Mouse (Mus musculus) limb, embryonic 11.5 days (tissue): Measurements from ENCODE around the gene Rab22a. TPM values are rescaled to one million over a fixed set of nuclear protein-coding genes. Genes with fewer than 3 reads are reported as not detected.

Source experiments
- ATAC-seq: fragments of 200-750 bp; cut with Nextera tagmentation; 2 replicates; pipeline ENCODE4 v1.8.0; 2017; ENCODE audit warnings: low read depth; ENCODE audit not compliant: insufficient number of reproducible peaks, low FRiP score, low TSS enrichment
- DNase-seq: peaks from one replicate; pipeline ENCODE4 v3.0.0-alpha.2; 2015; ENCODE audit warnings: low spot score
- H3K27ac ChIP-seq: fragments of 300-500 bp; sonication (generic); replicated peaks from 2 replicates; pipeline ENCODE4 v1.5.1; 2014; ENCODE audit warnings: low read depth, mild to moderate bottlenecking, low read length
- H3K27me3 ChIP-seq: fragments of 300-500 bp; sonication (generic); 2 replicates; pipeline ENCODE4 v1.6.1; 2014; ENCODE audit warnings: mild to moderate bottlenecking, low read length, mixed read lengths; ENCODE audit not compliant: control insufficient read depth, insufficient read depth
- H3K36me3 ChIP-seq: fragments of 300-500 bp; sonication (generic); 2 replicates; pipeline ENCODE4 v1.6.1; 2014; ENCODE audit warnings: mild to moderate bottlenecking, low read length, moderate library complexity, mixed read lengths; ENCODE audit not compliant: control insufficient read depth, insufficient read depth
- H3K4me1 ChIP-seq: fragments of 300-500 bp; sonication (generic); 2 replicates; pipeline ENCODE4 v1.6.1; 2014; ENCODE audit warnings: low read length, mixed read lengths; ENCODE audit not compliant: control insufficient read depth, insufficient read depth
- H3K4me2 ChIP-seq: fragments of 300-500 bp; sonication (generic); 2 replicates; pipeline ENCODE4 v1.6.1; 2014; ENCODE audit warnings: low read depth, mild to moderate bottlenecking, moderate library complexity; ENCODE audit not compliant: severe bottlenecking
- H3K4me3 ChIP-seq: fragments of 300-500 bp; sonication (generic); 2 replicates; pipeline ENCODE4 v1.5.1; 2014; ENCODE audit warnings: low read depth, low read length
- H3K9ac ChIP-seq: fragments of 300-500 bp; sonication (generic); 2 replicates; pipeline ENCODE4 v1.6.1; 2014; ENCODE audit warnings: mild to moderate bottlenecking, low read length
- H3K9me3 ChIP-seq: fragments of 300-500 bp; sonication (generic); 2 replicates; pipeline ENCODE4 v1.6.1; 2016; ENCODE audit warnings: low read length; ENCODE audit not compliant: control insufficient read depth
- WGBS: fragments of 180-500 bp; shearing (Covaris S2); extraction: QIAGEN DNeasy Blood & Tissue Kit; methylation state at CpG from one replicate; pipeline ENCODE4 v1.1.7; 2014; 5-methylcytosine and 5-hydroxymethylcytosine counted together
- polyA plus RNA-seq: library from polyadenylated mRNA; unstranded; fragments of >200 nt; fragmentation: Nextera tagmentation; extraction: Ambion mirVana; gene quantifications from 2 replicates; pipeline ENCODE4 v1.2.1, GENCODE M21; 2014

Gene Rab22a
- polyA plus RNA-seq, 1 experiment from 2014 or later = 31.9 TPM

DNA sequence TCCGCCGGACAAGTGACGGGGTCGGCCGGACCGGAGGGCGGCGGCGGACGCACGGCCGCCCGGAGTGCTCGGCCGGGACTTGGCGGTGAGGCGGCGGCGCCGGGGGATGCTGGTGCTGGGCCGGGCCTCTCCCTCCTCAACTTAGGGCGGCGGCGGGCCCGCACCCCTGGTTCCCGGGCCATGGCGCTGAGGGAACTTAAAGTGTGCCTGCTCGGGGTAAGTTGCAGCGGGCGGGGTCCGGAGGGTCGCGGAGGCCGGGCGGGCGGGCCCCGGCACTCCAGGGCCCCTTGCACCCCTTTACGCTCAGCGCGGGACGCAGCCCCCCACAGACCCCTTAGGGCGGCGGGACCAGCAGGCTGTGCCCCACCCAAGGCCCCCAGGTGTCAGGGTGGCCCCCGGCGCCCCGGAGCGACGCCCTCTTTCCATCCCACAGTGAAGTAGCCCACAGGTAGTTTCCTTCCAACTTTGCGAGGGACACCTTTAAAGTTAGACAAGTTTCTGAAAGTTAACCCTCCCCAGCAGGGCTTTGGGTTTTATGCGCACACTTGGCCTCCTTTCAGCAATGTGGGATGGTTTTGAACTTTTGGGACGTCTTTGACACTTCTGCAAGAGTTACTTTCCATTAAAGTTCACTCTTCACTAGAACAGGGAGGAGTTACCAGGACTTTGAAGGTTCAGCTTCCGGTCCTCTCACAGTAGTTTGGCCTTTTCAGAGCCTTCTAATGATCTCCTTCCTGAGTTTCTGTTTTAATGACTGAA is 545 bp downstream of the Rab22a start:
- Histone ChIP-seq H3K9me3 (no peaks in the 10 kb centered on the region), H3K4me3 (peak overlapping the region; percentile 98), H3K4me1 (0 out of 2 replicates have a peak, but pooled peaks cover 3% of the 10 kb centered on the region), H3K4me2 (peak overlapping the region; percentile 48), H3K27me3 (no peaks in the 10 kb centered on the region), H3K9ac (peak overlapping the region; percentile 96), H3K36me3 (peaks cover under 1% of the 10 kb centered on the region; the same call in 1 of the 2 replicates), H3K27ac (no peak overlapping the region; the same call in 1 of the 2 replicates)
- 1% methylated on average over 38 of the region's 52 CpGs for WGBS
- no peak for DNase-seq
- peak; percentile 54 for ATAC-seq

DNA sequence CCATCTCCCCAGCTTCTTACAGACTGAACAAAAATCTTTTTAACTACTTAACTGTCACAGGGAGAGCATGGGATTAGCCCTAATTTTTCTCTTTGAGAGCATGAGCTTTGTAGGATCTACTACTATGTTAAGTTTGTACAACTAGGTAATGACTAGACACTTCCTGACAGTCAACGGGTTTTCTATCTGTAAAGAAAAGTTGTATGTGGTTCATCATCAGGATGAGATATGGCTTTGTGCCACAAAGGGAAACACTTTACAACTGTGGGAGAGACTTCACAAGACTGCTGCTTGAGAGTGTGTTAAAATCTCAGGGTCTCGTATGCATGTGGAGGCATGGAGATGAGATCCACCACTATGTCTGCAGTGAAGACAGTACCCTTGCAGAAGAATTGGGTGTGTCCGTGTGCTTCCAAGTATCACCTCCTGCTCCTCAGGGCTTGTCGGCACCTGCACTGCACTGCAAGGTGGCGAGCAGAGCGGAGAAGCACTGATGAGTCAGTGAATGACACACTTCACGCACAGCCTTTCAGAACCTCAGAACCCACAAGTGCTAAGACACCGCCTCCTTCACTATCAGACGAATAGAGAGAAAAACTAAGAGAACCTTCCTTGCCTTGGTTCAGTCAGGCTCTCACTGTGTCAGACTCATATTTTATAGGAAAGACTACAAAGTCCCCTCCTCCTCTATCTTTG is 2.8 kb downstream of the Rab22a start:
- Histone ChIP-seq H3K4me2 (no peak overlapping the region), H3K9ac (no peak overlapping the region), H3K27me3 (no peaks in the 10 kb centered on the region), H3K27ac (no peak overlapping the region), H3K4me3 (no peak overlapping the region), H3K9me3 (no peaks in the 10 kb centered on the region), H3K36me3 (peaks cover 2% of the 10 kb centered on the region; the same call in 1 of the 2 replicates), H3K4me1 (0 out of 2 replicates have a peak, but pooled peaks cover 3% of the 10 kb centered on the region)
- ATAC-seq (no peak), DNase-seq (no peak)
- 95% methylated on average over 9 of the region's 9 CpGs for WGBS

DNA sequence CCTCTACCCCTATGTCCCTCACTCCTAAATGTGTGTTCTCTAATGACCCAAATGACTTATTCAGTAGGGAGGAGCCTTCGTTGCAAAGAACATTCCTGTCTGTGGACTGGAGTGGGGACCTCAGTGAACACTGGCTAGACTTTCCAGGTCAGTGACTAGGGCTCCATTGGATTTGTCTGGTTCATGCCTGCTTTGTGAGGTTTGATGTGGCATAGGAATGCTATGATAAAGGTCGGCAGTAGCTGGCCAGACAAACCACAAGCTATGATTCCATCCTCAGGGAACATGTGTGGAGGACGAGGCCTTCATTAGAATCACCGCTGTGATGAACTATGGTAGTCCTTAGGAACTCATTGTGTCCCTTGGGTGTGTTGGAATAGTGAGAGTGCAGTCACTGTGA is 5.2 kb downstream of the Rab22a start:
- no peak overlapping the region for H3K4me2 ChIP-seq
- 97% methylated on average over 4 of the region's 4 CpGs for WGBS
- no peaks in the 10 kb centered on the region for H3K4me1 ChIP-seq
- H3K9ac ChIP-seq = no peak overlapping the region
- H3K27me3 ChIP-seq = no peaks in the 10 kb centered on the region
- H3K9me3 ChIP-seq = no peaks in the 10 kb centered on the region
- H3K27ac ChIP-seq = no peak overlapping the region
- no peak for DNase-seq
- ATAC-seq = no peak
- H3K4me3 ChIP-seq = no peak overlapping the region
- peaks cover 2% of the 10 kb centered on the region; the same call in 1 of the 2 replicates for H3K36me3 ChIP-seq

DNA sequence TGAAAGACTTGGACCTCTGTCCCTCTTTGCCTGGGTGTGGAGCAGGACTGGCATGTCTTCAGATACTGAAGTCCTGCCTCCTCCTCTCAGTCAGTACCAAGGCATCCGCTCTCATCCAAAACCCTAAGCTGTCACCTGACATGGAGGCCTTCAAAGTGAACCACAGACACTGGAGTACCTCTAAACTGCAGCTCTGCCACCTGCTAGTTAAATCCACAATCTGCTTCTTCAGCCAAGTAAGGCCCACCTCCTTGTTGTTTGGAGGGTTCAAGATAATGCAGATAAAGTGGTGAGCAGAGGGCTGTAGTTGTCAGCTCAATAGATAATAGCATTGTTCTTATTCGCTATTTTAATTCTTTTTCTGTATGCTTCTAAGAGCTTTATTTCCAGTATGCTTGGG is 5.7 kb downstream of the Rab22a start:
- Histone ChIP-seq H3K4me1 (no peaks in the 10 kb centered on the region), H3K27me3 (no peaks in the 10 kb centered on the region), H3K4me3 (no peak overlapping the region), H3K9me3 (no peaks in the 10 kb centered on the region), H3K36me3 (peaks cover 2% of the 10 kb centered on the region; the same call in 1 of the 2 replicates), H3K27ac (no peak overlapping the region), H3K9ac (no peak overlapping the region), H3K4me2 (no peak overlapping the region)
- WGBS = 95% methylated on average over 2 of the region's 2 CpGs
- ATAC-seq (no peak), DNase-seq (no peak)

DNA sequence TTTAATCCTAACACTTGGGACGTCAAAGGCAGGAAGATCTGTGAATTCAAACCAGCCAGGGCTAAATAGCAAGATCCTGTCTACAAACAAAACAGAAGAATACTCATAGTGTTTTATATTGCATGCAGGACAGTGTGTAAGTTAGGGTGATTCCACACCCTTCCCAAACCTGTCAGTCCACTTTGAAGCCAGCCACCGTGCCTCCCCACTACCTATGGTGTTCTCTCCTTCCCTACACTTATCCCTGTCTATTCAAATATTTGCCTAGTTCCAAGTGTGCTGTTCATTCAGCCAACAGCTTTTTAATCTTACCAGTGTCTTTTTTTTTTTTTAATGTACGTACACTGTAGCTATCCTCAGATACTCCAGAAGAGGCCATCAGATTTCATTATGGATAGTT is 7.3 kb downstream of the Rab22a start:
- Histone ChIP-seq H3K4me3 (no peak overlapping the region), H3K36me3 (peaks cover 2% of the 10 kb centered on the region; the same call in 1 of the 2 replicates), H3K4me1 (no peaks in the 10 kb centered on the region), H3K9me3 (no peaks in the 10 kb centered on the region), H3K9ac (no peak overlapping the region), H3K4me2 (no peak overlapping the region), H3K27ac (no peak overlapping the region), H3K27me3 (no peaks in the 10 kb centered on the region)
- DNase-seq = no peak
- 91% methylated on average over 3 of the region's 3 CpGs for WGBS
- ATAC-seq = no peak

DNA sequence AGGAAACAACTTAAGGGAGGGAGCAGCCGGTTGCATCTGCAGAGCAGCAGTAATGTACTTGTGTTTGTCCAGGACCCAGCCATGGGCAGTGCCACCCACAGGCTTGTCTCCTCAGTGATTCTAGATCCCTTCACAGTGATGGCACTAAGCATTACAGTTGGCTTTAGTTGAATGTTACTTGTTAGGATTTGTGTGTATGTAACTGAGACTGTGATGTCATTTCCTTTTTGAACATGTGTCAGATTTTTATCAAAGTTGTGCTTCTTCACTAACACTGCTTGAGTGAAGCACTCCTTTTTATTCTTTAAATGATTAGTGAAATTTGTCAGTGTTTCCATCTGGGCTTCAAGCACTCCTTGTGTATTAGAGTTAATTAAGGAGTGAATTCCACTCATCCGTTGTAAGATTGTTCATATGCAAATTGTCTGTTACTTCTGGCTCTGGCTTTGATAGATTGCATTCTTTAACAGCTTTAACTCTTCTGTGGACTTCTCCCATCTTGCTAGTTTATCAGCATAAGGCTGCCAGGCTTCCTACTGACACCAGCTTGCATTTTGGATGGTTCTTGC is 12.9 kb downstream of the Rab22a start:
- no peaks in the 10 kb centered on the region for H3K27me3 ChIP-seq
- H3K36me3 ChIP-seq = no peaks in the 10 kb centered on the region
- no peak overlapping the region for H3K4me2 ChIP-seq
- H3K27ac ChIP-seq = no peak overlapping the region
- no peak overlapping the region for H3K9ac ChIP-seq
- ATAC-seq (no peak), DNase-seq (no peak)
- no peaks in the 10 kb centered on the region for H3K4me1 ChIP-seq
- no peaks in the 10 kb centered on the region for H3K9me3 ChIP-seq
- H3K4me3 ChIP-seq = no peak overlapping the region
- 81% methylated on average over 2 of the region's 2 CpGs for WGBS

DNA sequence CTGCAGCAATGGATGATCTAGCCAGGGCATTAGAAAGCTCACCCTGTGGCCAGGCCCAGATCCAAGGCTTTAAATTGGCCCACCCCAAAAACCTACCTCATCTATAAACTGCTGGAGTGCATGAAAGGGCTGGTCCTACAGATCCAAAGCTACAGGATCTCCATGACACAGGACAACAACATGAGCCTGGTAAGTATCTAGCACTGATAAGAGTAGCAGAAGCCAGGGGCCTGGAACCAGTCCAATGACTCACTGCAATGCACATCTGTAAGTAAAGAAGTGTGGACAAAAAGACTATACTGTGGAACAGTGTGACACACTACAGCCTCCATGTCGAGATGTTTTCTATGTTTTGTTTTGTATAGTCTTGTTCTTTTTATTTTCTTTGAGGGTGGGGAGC is 13.9 kb downstream of the Rab22a start:
- no peak overlapping the region for H3K4me3 ChIP-seq
- no peak overlapping the region for H3K9ac ChIP-seq
- WGBS = 86% methylated on average over 1 of the region's 1 CpGs
- no peaks in the 10 kb centered on the region for H3K27me3 ChIP-seq
- no peaks in the 10 kb centered on the region for H3K4me1 ChIP-seq
- no peak for DNase-seq
- H3K36me3 ChIP-seq = no peaks in the 10 kb centered on the region
- H3K9me3 ChIP-seq = no peaks in the 10 kb centered on the region
- no peak overlapping the region for H3K4me2 ChIP-seq
- no peak for ATAC-seq
- H3K27ac ChIP-seq = no peak overlapping the region

DNA sequence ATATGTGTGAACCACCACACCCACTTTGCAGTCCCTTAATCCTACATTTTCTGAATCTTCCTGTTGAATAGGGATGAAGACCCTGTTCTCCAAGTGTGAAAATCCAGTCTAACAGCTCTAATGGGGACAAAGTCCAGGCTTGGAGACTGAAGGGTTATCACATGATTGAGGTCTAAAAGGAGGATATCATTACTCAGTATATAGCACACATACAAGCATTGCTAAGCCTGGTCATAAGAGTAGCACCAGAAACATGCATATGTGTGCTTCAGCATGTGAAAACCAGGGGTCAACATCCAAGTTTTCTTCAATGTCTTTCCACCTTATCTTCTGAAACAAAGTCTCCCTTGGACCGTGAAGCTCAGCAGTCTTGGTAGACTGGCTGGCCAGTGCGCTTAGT is 19.0 kb downstream of the Rab22a start:
- WGBS = 92% methylated on average over 2 of the region's 2 CpGs
- Histone ChIP-seq H3K4me2 (no peak overlapping the region), H3K9me3 (no peaks in the 10 kb centered on the region), H3K9ac (no peak overlapping the region), H3K27ac (no peak overlapping the region), H3K27me3 (no peaks in the 10 kb centered on the region), H3K36me3 (no peaks in the 10 kb centered on the region), H3K4me3 (no peak overlapping the region), H3K4me1 (no peaks in the 10 kb centered on the region)
- DNase-seq (no peak), ATAC-seq (no peak)
